Mouse (Mus musculus): Measurements from ENCODE around the gene Hbb-bs.

DNA sequence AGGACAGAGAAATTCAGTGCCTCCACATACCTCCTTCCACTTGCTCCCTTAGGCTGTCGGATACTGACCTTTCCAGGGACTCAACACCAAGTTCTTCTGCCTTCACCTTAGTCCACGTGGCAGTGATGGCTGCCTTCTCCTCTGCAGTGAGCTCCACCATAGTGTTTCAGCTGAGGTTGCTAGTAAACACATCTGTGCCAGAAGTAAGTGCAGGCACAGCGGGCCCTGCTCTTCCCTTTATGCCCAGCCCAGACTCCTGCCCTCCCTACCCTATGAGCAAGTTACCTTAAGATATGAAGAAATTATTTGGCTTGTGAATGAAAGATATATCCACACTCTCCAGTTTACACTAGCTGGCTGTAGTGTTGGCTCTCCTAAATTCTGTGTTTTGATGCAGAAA, 12.4 kb upstream of the Hbb-bs start, which contains the start of gene Hbb-bh2:
- TF ChIP-seq CTCF (IDR thresholded peaks at IDR 0.05; ENCODE audit: insufficient read depth, low read depth, low read length) = no peak
- no peak for TF ChIP-seq POLR2A (IDR thresholded peaks at IDR 0.05; ENCODE audit: insufficient read depth, low read depth, low read length)
